Mouse (Mus musculus): Measurements from ENCODE around the gene Ctrb1. TPM values are rescaled to one million over a fixed set of nuclear protein-coding genes. Genes with fewer than 3 reads are reported as not detected.

The Ctrb1 gene
- polyA plus RNA-seq, 1 experiment from 2014 or later: not detected

- H3K4me1 ChIP-seq (ENCODE audit: control insufficient read depth, insufficient read depth, low read length): peaks cover 7% of the 10 kb centered on the region
- no peaks in the 10 kb centered on the region for H3K27me3 ChIP-seq (ENCODE audit: control insufficient read depth, insufficient read depth, low read length)
- H3K4me2 ChIP-seq (ENCODE audit: low read depth, low read length): no peak overlapping the region
- 60% methylated on average over 7 of the region's 7 CpGs for WGBS
- no peaks in the 10 kb centered on the region for H3K36me3 ChIP-seq (replicated peaks; ENCODE audit: control insufficient read depth, insufficient read depth, low read depth, low read length)
- no peak overlapping the region for H3K4me3 ChIP-seq (ENCODE audit: low read depth, low read length)
- 0 out of 2 replicates have a peak overlapping the region, but pooled peaks have one; percentile 16 for H3K27ac ChIP-seq (replicated peaks; ENCODE audit: low read depth, low read length)
- H3K9me3 ChIP-seq (replicated peaks; ENCODE audit: control insufficient read depth, low read length): no peaks in the 10 kb centered on the region
- DNase-seq (ENCODE audit: low spot score) (no peak), ATAC-seq (replicated peaks; ENCODE audit: insufficient number of reproducible peaks, low FRiP score, low TSS enrichment, low read depth) (no peak)
- H3K9ac ChIP-seq (replicated peaks; ENCODE audit: low read length): no peak overlapping the region; the same call in 1 of the 2 replicates
Observed at GRCm38 (mm10) chr8:111726102-111726900, 35.5 kb upstream of the Ctrb1 start.

GRCm38 (mm10) chr8:111725341-111725740 lies 34.5 kb upstream of the Ctrb1 start:
- Histone ChIP-seq H3K4me2 (ENCODE audit: low read depth, low read length) (no peak overlapping the region), H3K9ac (replicated peaks; ENCODE audit: low read length) (no peak overlapping the region), H3K36me3 (replicated peaks; ENCODE audit: control insufficient read depth, insufficient read depth, low read depth, low read length) (no peaks in the 10 kb centered on the region; the same call in 1 of the 2 replicates), H3K4me3 (ENCODE audit: low read depth, low read length) (no peak overlapping the region), H3K27ac (replicated peaks; ENCODE audit: low read depth, low read length) (no peak overlapping the region), H3K4me1 (ENCODE audit: control insufficient read depth, insufficient read depth, low read length) (peaks cover 7% of the 10 kb centered on the region), H3K27me3 (ENCODE audit: control insufficient read depth, insufficient read depth, low read length) (no peaks in the 10 kb centered on the region), H3K9me3 (replicated peaks; ENCODE audit: control insufficient read depth, low read length) (no peaks in the 10 kb centered on the region)
- no peak for DNase-seq (ENCODE audit: low spot score)
- WGBS: 88% methylated on average over 6 of the region's 6 CpGs
- no peak for ATAC-seq (replicated peaks; ENCODE audit: insufficient number of reproducible peaks, low FRiP score, low TSS enrichment, low read depth)

GRCm38 (mm10) chr8:111720115-111720544 lies 29.3 kb upstream of the Ctrb1 start:
- H3K4me3 ChIP-seq (ENCODE audit: low read depth, low read length): no peak overlapping the region
- peaks cover 4% of the 10 kb centered on the region; the same call in 1 of the 2 replicates for H3K4me1 ChIP-seq (ENCODE audit: control insufficient read depth, insufficient read depth, low read length)
- H3K9me3 ChIP-seq (replicated peaks; ENCODE audit: control insufficient read depth, low read length): no peaks in the 10 kb centered on the region
- no peak overlapping the region for H3K27ac ChIP-seq (replicated peaks; ENCODE audit: low read depth, low read length)
- ATAC-seq (replicated peaks; ENCODE audit: insufficient number of reproducible peaks, low FRiP score, low TSS enrichment, low read depth) (no peak), DNase-seq (ENCODE audit: low spot score) (no peak)
- peaks cover 1% of the 10 kb centered on the region for H3K36me3 ChIP-seq (replicated peaks; ENCODE audit: control insufficient read depth, insufficient read depth, low read depth, low read length)
- H3K4me2 ChIP-seq (ENCODE audit: low read depth, low read length): no peak overlapping the region
- no peaks in the 10 kb centered on the region for H3K27me3 ChIP-seq (ENCODE audit: control insufficient read depth, insufficient read depth, low read length)
- WGBS: 74% methylated on average over 4 of the region's 4 CpGs
- no peak overlapping the region for H3K9ac ChIP-seq (replicated peaks; ENCODE audit: low read length)

- H3K27ac ChIP-seq (replicated peaks; ENCODE audit: low read depth, low read length): no peak overlapping the region
- no peak for ATAC-seq (replicated peaks; ENCODE audit: insufficient number of reproducible peaks, low FRiP score, low TSS enrichment, low read depth)
- H3K9ac ChIP-seq (replicated peaks; ENCODE audit: low read length): no peak overlapping the region; the same call in 1 of the 2 replicates
- H3K9me3 ChIP-seq (replicated peaks; ENCODE audit: control insufficient read depth, low read length): no peaks in the 10 kb centered on the region
- no peak overlapping the region for H3K4me3 ChIP-seq (ENCODE audit: low read depth, low read length)
- peaks cover 4% of the 10 kb centered on the region; the same call in 1 of the 2 replicates for H3K4me1 ChIP-seq (ENCODE audit: control insufficient read depth, insufficient read depth, low read length)
- H3K4me2 ChIP-seq (ENCODE audit: low read depth, low read length): no peak overlapping the region
- 65% methylated on average over 5 of the region's 5 CpGs for WGBS
- H3K27me3 ChIP-seq (ENCODE audit: control insufficient read depth, insufficient read depth, low read length): no peaks in the 10 kb centered on the region
- DNase-seq (ENCODE audit: low spot score): no peak
- H3K36me3 ChIP-seq (replicated peaks; ENCODE audit: control insufficient read depth, insufficient read depth, low read depth, low read length): peaks cover 4% of the 10 kb centered on the region
Observed at GRCm38 (mm10) chr8:111718937-111719336, 28.1 kb upstream of the Ctrb1 start.

GRCm38 (mm10) chr8:111717866-111718265 lies 27.1 kb upstream of the Ctrb1 start:
- peaks cover 4% of the 10 kb centered on the region; the same call in 1 of the 2 replicates for H3K4me1 ChIP-seq (ENCODE audit: control insufficient read depth, insufficient read depth, low read length)
- H3K4me2 ChIP-seq (ENCODE audit: low read depth, low read length): no peak overlapping the region
- H3K9me3 ChIP-seq (replicated peaks; ENCODE audit: control insufficient read depth, low read length): no peaks in the 10 kb centered on the region
- H3K36me3 ChIP-seq (replicated peaks; ENCODE audit: control insufficient read depth, insufficient read depth, low read depth, low read length): peaks cover 11% of the 10 kb centered on the region
- WGBS: 69% methylated on average over 6 of the region's 6 CpGs
- DNase-seq (ENCODE audit: low spot score) (no peak), ATAC-seq (replicated peaks; ENCODE audit: insufficient number of reproducible peaks, low FRiP score, low TSS enrichment, low read depth) (no peak)
- H3K4me3 ChIP-seq (ENCODE audit: low read depth, low read length): no peak overlapping the region
- H3K27me3 ChIP-seq (ENCODE audit: control insufficient read depth, insufficient read depth, low read length): no peaks in the 10 kb centered on the region
- peak overlapping the region; percentile 63; the same call in 1 of the 2 replicates for H3K27ac ChIP-seq (replicated peaks; ENCODE audit: low read depth, low read length)
- H3K9ac ChIP-seq (replicated peaks; ENCODE audit: low read length): no peak overlapping the region

- Histone ChIP-seq H3K4me1 (ENCODE audit: control insufficient read depth, insufficient read depth, low read length) (peaks cover 4% of the 10 kb centered on the region; the same call in 1 of the 2 replicates), H3K9ac (replicated peaks; ENCODE audit: low read length) (no peak overlapping the region), H3K4me2 (ENCODE audit: low read depth, low read length) (no peak overlapping the region), H3K4me3 (ENCODE audit: low read depth, low read length) (no peak overlapping the region), H3K9me3 (replicated peaks; ENCODE audit: control insufficient read depth, low read length) (no peaks in the 10 kb centered on the region), H3K27ac (replicated peaks; ENCODE audit: low read depth, low read length) (peak overlapping the region; percentile 63), H3K36me3 (replicated peaks; ENCODE audit: control insufficient read depth, insufficient read depth, low read depth, low read length) (peaks cover 11% of the 10 kb centered on the region), H3K27me3 (ENCODE audit: control insufficient read depth, insufficient read depth, low read length) (no peaks in the 10 kb centered on the region)
- ATAC-seq (replicated peaks; ENCODE audit: insufficient number of reproducible peaks, low FRiP score, low TSS enrichment, low read depth): no peak
- DNase-seq (ENCODE audit: low spot score): no peak
- 81% methylated on average over 4 of the region's 4 CpGs for WGBS
Observed at GRCm38 (mm10) chr8:111717488-111717792, 26.6 kb upstream of the Ctrb1 start.

- peaks cover 11% of the 10 kb centered on the region for H3K36me3 ChIP-seq (replicated peaks; ENCODE audit: control insufficient read depth, insufficient read depth, low read depth, low read length)
- H3K4me2 ChIP-seq (ENCODE audit: low read depth, low read length): no peak overlapping the region
- DNase-seq (ENCODE audit: low spot score) (no peak), ATAC-seq (replicated peaks; ENCODE audit: insufficient number of reproducible peaks, low FRiP score, low TSS enrichment, low read depth) (peak; percentile 63)
- peak overlapping the region; percentile 63 for H3K27ac ChIP-seq (replicated peaks; ENCODE audit: low read depth, low read length)
- WGBS: 34% methylated on average over 10 of the region's 10 CpGs
- H3K9me3 ChIP-seq (replicated peaks; ENCODE audit: control insufficient read depth, low read length): no peaks in the 10 kb centered on the region
- peaks cover 4% of the 10 kb centered on the region; the same call in 1 of the 2 replicates for H3K4me1 ChIP-seq (ENCODE audit: control insufficient read depth, insufficient read depth, low read length)
- 0 out of 2 replicates have a peak overlapping the region, but pooled peaks have one; percentile 6 for H3K9ac ChIP-seq (replicated peaks; ENCODE audit: low read length)
- no peak overlapping the region for H3K4me3 ChIP-seq (ENCODE audit: low read depth, low read length)
- H3K27me3 ChIP-seq (ENCODE audit: control insufficient read depth, insufficient read depth, low read length): no peaks in the 10 kb centered on the region
Observed at GRCm38 (mm10) chr8:111716603-111717487, 26.0 kb upstream of the Ctrb1 start.
